Mouse (Mus musculus) liver, embryonic 12.5 days (tissue): ENCODE data around the gene Zfp292. TPM values are rescaled to one million over a fixed set of nuclear protein-coding genes. Genes with fewer than 3 reads are reported as not detected.
"Not testable (repeated sequence)": the region's sequence is repeated elsewhere in the genome, so short reads cannot be mapped to it uniquely, and the experiment has no call there.

ENCODE experiments used
- ATAC-seq: fragments of 200-750 bp; cut with Nextera tagmentation; 2 replicates; pipeline ENCODE4 v1.8.0; 2017; ENCODE audit warnings: moderate number of reproducible peaks, mild to moderate bottlenecking, moderate library complexity
- H3K27ac ChIP-seq: fragments of 300-500 bp; sonication (generic); 2 replicates; pipeline ENCODE4 v1.5.1; 2016; ENCODE audit warnings: mild to moderate bottlenecking
- H3K27me3 ChIP-seq: fragments of 300-500 bp; sonication (generic); replicated peaks from 2 replicates; pipeline ENCODE4 v1.6.1; 2016; ENCODE audit warnings: mild to moderate bottlenecking, moderate library complexity
- H3K36me3 ChIP-seq: fragments of 300-500 bp; sonication (generic); 2 replicates; pipeline ENCODE4 v1.6.1; 2016; ENCODE audit warnings: mild to moderate bottlenecking, moderate library complexity
- H3K4me1 ChIP-seq: fragments of 300-500 bp; sonication (generic); 2 replicates; pipeline ENCODE4 v1.6.1; 2016
- H3K4me2 ChIP-seq: fragments of 300-500 bp; sonication (generic); 2 replicates; pipeline ENCODE4 v1.6.1; 2016; ENCODE audit warnings: mild to moderate bottlenecking, moderate library complexity
- H3K4me3 ChIP-seq: fragments of 300-500 bp; sonication (generic); 2 replicates; pipeline ENCODE4 v1.5.1; 2016; ENCODE audit warnings: mild to moderate bottlenecking, moderate library complexity
- H3K9ac ChIP-seq: fragments of 300-500 bp; sonication (generic); 2 replicates; pipeline ENCODE4 v1.6.1; 2016; ENCODE audit warnings: mild to moderate bottlenecking, moderate library complexity
- H3K9me3 ChIP-seq: fragments of 300-500 bp; sonication (generic); replicated peaks from 2 replicates; pipeline ENCODE4 v1.6.1; 2016; ENCODE audit warnings: mild to moderate bottlenecking, moderate library complexity
- WGBS: fragments of 180-500 bp; shearing (Covaris S2); methylation state at CpG from one replicate; pipeline ENCODE4 v1.1.7; 2016; ENCODE audit not compliant: insufficient replicate concordance; 5-methylcytosine and 5-hydroxymethylcytosine counted together
- polyA plus RNA-seq: library from polyadenylated mRNA; unstranded; fragments of >200 nt; fragmentation: Nextera tagmentation; extraction: Ambion mirVana; gene quantifications from 2 replicates; pipeline ENCODE4 v1.2.1, GENCODE M21; 2016

Zfp292 gene
- polyA plus RNA-seq = 7.1 and 7.9 TPM in 2 replicates

GRCm38 (mm10) chr4:34882818-34883217, at the start of gene Zfp292:
Zfp292 (minus strand) TSS chr4:34882960.
- Histone ChIP-seq H3K9me3 (no peaks in the 10 kb centered on the region), H3K4me3 (peak within 1 kb of the TSS; percentile 93), H3K4me1 (peaks cover 44% of the 10 kb centered on the region), H3K27ac (peak within 1 kb of the TSS; percentile 96), H3K36me3 (peaks cover 8% of the 10 kb centered on the region; the same call in 1 of the 2 replicates), H3K9ac (peak within 1 kb of the TSS; percentile 94), H3K4me2 (peak within 1 kb of the TSS; percentile 83), H3K27me3 (no peaks in the 10 kb centered on the region)
- WGBS = 0% methylated on average over 39 of the region's 44 CpGs
- ATAC-seq = peak; percentile 85

DNA sequence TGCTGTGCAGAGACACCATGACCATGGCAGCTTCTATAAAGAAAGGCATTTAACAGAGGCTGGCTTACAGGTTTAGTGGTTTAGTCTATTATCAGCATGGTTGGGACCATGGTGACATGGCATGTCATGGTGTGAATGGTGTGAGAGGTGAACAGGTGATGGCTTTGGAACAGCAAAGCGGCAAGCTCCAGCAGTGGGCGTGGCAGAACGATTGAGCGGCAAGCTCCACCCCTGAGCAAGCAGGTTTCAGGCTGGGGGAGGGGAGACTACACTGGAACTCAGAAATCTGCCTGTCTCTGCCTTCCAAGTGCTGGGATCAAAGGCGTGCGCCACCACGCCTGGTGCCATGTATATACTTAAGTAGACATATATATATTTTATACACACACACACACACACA, 45.6 kb upstream of the Zfp292 start:
- H3K9me3 ChIP-seq, H3K9ac ChIP-seq, H3K27me3 ChIP-seq, H3K36me3 ChIP-seq, ATAC-seq, H3K4me3 ChIP-seq, H3K4me1 ChIP-seq, H3K27ac ChIP-seq, H3K4me2 ChIP-seq: not testable (repeated sequence)
- WGBS = 66% methylated on average over 7 of the region's 7 CpGs

- no peaks in the 10 kb centered on the region for H3K9me3 ChIP-seq
- H3K4me2 ChIP-seq = no peak overlapping the region
- peaks cover 4% of the 10 kb centered on the region; the same call in 1 of the 2 replicates for H3K27me3 ChIP-seq
- 55% methylated on average over 6 of the region's 6 CpGs for WGBS
- H3K9ac ChIP-seq = no peak overlapping the region
- H3K27ac ChIP-seq = no peak overlapping the region
- H3K4me1 ChIP-seq = no peaks in the 10 kb centered on the region
- H3K36me3 ChIP-seq = no peaks in the 10 kb centered on the region
- H3K4me3 ChIP-seq = no peak overlapping the region
- ATAC-seq = no peak
Observed at GRCm38 (mm10) chr4:34922177-34922870, 39.6 kb upstream of the Zfp292 start.

- Histone ChIP-seq H3K9ac (no peak overlapping the region), H3K27ac (no peak overlapping the region), H3K27me3 (peaks cover 6% of the 10 kb centered on the region; the same call in 1 of the 2 replicates), H3K4me2 (no peak overlapping the region), H3K36me3 (no peaks in the 10 kb centered on the region), H3K9me3 (no peaks in the 10 kb centered on the region), H3K4me3 (no peak overlapping the region), H3K4me1 (no peaks in the 10 kb centered on the region)
- ATAC-seq = no peak
- WGBS = 67% methylated on average over 7 of the region's 7 CpGs
Observed at GRCm38 (mm10) chr4:34917400-34917799, 34.6 kb upstream of the Zfp292 start.

DNA sequence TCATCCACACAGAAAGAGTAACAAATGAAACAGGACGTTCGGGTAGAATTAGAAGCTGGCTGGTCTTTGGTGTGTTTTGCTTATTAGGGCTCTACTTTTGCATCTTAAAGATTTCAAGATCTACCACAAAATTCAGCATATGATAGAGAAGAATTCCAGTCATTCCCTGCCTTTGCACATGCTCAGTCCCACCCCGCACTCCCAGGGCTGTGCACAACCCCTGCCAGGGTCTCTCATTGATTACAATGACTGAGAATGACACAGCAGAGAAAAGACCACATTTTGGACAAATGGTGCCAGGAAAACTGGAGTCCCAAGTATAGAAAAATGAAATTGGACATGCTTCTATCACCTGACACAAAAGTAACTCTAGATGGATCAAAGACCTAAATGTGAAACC, 29.4 kb upstream of the Zfp292 start:
- Histone ChIP-seq H3K4me1 (no peaks in the 10 kb centered on the region), H3K27me3 (peaks cover 2% of the 10 kb centered on the region; the same call in 1 of the 2 replicates), H3K9me3 (no peaks in the 10 kb centered on the region), H3K4me2 (no peak overlapping the region), H3K9ac (no peak overlapping the region), H3K4me3 (no peak overlapping the region), H3K27ac (no peak overlapping the region), H3K36me3 (no peaks in the 10 kb centered on the region)
- 69% methylated on average over 3 of the region's 3 CpGs for WGBS
- ATAC-seq = no peak

DNA sequence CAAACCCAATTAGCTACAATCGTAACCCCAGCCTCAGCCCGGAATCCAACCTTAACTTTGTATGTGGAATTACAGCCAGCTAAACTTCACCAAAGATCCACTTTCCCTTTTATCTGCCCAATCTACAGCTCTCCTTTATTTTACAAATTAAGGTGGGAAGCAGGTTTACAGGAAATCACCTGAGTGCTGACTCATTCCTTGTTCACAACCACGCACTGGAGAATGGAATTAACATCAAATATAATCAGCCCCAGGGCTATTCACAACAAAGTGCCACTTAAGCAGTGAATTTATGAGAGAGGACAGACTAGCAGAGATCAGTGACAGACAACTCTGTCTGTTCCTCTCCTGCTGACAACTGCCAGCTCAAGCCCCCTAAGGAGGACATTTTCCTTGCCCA, 28.6 kb upstream of the Zfp292 start:
- Histone ChIP-seq H3K9me3 (no peaks in the 10 kb centered on the region), H3K27me3 (peaks cover 2% of the 10 kb centered on the region; the same call in 1 of the 2 replicates), H3K4me1 (no peaks in the 10 kb centered on the region), H3K36me3 (no peaks in the 10 kb centered on the region), H3K4me3 (no peak overlapping the region), H3K27ac (no peak overlapping the region), H3K4me2 (no peak overlapping the region), H3K9ac (no peak overlapping the region)
- 63% methylated on average over 3 of the region's 3 CpGs for whole genome bisulfite sequencing
- ATAC-seq = no peak

GRCm38 (mm10) chr4:34908127-34908526, 25.4 kb upstream of the Zfp292 start:
- no peaks in the 10 kb centered on the region for H3K9me3 ChIP-seq
- ATAC-seq = no peak
- H3K27me3 ChIP-seq = no peaks in the 10 kb centered on the region; the same call in 1 of the 2 replicates
- no peak overlapping the region for H3K4me2 ChIP-seq
- no peak overlapping the region for H3K9ac ChIP-seq
- no peak overlapping the region for H3K27ac ChIP-seq
- 79% methylated on average over 7 of the region's 7 CpGs for WGBS
- H3K4me3 ChIP-seq = no peak overlapping the region
- no peaks in the 10 kb centered on the region for H3K4me1 ChIP-seq
- no peaks in the 10 kb centered on the region for H3K36me3 ChIP-seq

DNA sequence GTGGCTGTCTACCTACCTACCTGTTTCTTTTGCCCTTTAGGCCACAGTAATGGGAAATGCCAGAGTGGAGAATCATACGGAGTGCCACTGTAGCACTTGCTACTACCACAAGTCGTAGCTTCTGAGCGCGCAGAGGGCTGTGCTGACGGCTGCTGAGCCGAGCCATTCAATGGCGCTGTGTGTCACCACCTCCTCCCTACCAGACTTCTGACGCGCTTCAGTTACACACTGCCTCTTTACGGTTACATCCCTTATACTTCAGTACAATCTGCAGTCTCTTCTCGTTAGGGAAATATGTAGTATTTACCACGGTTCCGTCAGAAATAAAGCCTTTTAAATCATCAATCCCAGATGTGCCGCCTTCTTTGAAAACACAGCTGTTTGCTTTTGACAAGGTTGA, 24.3 kb upstream of the Zfp292 start:
- Histone ChIP-seq H3K27me3 (no peaks in the 10 kb centered on the region; the same call in 1 of the 2 replicates), H3K9ac (no peak overlapping the region), H3K9me3 (no peaks in the 10 kb centered on the region), H3K36me3 (no peaks in the 10 kb centered on the region), H3K4me2 (no peak overlapping the region), H3K27ac (no peak overlapping the region), H3K4me3 (no peak overlapping the region), H3K4me1 (no peaks in the 10 kb centered on the region)
- 49% methylated on average over 14 of the region's 14 CpGs for WGBS
- ATAC-seq = no peak

GRCm38 (mm10) chr4:34906151-34906550, 23.4 kb upstream of the Zfp292 start:
- Histone ChIP-seq H3K27me3 (no peaks in the 10 kb centered on the region; the same call in 1 of the 2 replicates), H3K9ac (no peak overlapping the region), H3K9me3 (no peaks in the 10 kb centered on the region), H3K4me3 (no peak overlapping the region), H3K4me1 (no peaks in the 10 kb centered on the region), H3K4me2 (no peak overlapping the region), H3K36me3 (no peaks in the 10 kb centered on the region), H3K27ac (no peak overlapping the region)
- ATAC-seq = no peak
- 60% methylated on average over 4 of the region's 4 CpGs for WGBS

DNA sequence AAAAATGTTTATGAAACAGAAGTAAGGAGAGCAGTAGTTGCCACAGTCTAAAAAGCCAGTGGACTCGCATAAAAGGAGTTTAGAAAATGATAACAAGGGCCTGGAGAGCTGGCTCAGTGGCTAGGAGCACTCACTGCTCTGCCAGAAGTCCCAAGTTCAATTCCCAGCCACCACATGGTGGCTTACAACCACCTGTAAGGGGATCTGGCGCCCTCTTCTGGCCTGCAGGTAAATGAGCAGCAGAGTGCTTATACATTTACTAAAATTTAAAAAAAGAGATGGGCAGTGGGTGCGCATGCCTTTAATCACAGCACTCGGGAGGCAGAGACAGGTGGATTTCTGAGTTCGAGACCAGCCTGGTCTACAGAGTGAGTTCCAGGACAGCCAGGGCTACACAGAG, 22.6 kb upstream of the Zfp292 start:
- H3K27ac ChIP-seq = no peak overlapping the region
- no peak overlapping the region for H3K9ac ChIP-seq
- no peak for ATAC-seq
- no peak overlapping the region for H3K4me2 ChIP-seq
- no peaks in the 10 kb centered on the region; the same call in 1 of the 2 replicates for H3K27me3 ChIP-seq
- H3K4me3 ChIP-seq = no peak overlapping the region
- no peaks in the 10 kb centered on the region for H3K4me1 ChIP-seq
- WGBS = 46% methylated on average over 5 of the region's 5 CpGs
- no peaks in the 10 kb centered on the region for H3K9me3 ChIP-seq
- H3K36me3 ChIP-seq = no peaks in the 10 kb centered on the region

DNA sequence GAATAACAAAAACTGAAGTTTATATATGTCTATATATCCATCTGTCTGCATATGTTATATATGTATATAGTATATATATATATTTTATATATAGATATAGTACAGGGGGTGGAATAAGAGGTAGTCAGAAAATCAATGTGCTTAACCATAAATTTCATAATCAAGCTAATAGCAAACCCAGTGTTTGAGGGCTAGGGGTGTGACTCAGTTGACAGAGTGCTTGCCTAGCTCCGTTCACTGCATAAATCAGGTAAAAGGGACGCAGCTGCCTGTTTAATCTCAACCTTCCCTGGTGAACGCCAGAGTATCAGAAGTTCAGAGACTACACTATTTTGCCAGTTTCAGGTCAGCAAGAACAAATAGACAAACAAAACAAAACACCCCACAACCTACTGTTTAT, 18.8 kb upstream of the Zfp292 start:
- H3K27me3 ChIP-seq, H3K36me3 ChIP-seq, H3K9me3 ChIP-seq, ATAC-seq, H3K9ac ChIP-seq, H3K4me2 ChIP-seq, H3K4me3 ChIP-seq, H3K4me1 ChIP-seq, H3K27ac ChIP-seq: not testable (repeated sequence)
- WGBS = 54% methylated on average over 3 of the region's 3 CpGs

DNA sequence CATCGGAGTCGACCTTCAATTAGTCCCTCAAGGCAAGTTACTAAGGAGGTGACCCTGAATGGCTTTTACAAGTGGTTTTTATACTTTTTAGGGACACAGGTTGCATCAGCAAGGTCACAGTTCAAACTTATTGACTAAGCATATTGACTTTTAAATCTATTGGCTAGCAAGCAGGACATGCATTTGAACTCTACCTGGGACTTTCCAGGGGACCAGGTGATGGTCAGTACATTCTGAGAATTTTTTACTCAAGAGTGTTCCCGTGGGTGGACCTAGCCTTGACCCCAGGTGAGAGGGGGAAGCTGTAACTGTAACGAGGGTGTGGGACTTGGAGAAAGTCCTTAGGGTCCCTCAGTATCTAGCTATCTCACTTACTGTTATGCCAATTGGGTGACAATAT, 18.4 kb upstream of the Zfp292 start:
- H3K4me2 ChIP-seq = no peak overlapping the region
- no peak overlapping the region for H3K9ac ChIP-seq
- no peak overlapping the region for H3K4me3 ChIP-seq
- peaks cover 4% of the 10 kb centered on the region; the same call in 1 of the 2 replicates for H3K27me3 ChIP-seq
- WGBS = 54% methylated on average over 4 of the region's 4 CpGs
- H3K36me3 ChIP-seq = no peaks in the 10 kb centered on the region
- no peaks in the 10 kb centered on the region for H3K4me1 ChIP-seq
- no peak overlapping the region for H3K27ac ChIP-seq
- no peak for ATAC-seq
- H3K9me3 ChIP-seq = no peaks in the 10 kb centered on the region

- 54% methylated on average over 9 of the region's 9 CpGs for WGBS
- H3K27ac ChIP-seq = no peak overlapping the region
- H3K4me1 ChIP-seq = no peaks in the 10 kb centered on the region
- no peak overlapping the region for H3K9ac ChIP-seq
- no peaks in the 10 kb centered on the region for H3K9me3 ChIP-seq
- H3K4me2 ChIP-seq = no peak overlapping the region
- no peaks in the 10 kb centered on the region for H3K36me3 ChIP-seq
- no peak overlapping the region for H3K4me3 ChIP-seq
- no peak for ATAC-seq
- peaks cover 8% of the 10 kb centered on the region; the same call in 1 of the 2 replicates for H3K27me3 ChIP-seq
Observed at GRCm38 (mm10) chr4:34900155-34900554, 17.4 kb upstream of the Zfp292 start.
